Mouse (Mus musculus) embryonic facial prominence, embryonic 11.5 days (tissue): ENCODE results near the gene Zfp1. TPM values are rescaled to one million over a fixed set of nuclear protein-coding genes. Genes with fewer than 3 reads are reported as not detected.
A peak's percentile ranks its signal among the peaks of the same experiment; 100 is the strongest.

Source experiments
- ATAC-seq: fragments of 200-750 bp; cut with Nextera tagmentation; replicated peaks from 2 replicates; pipeline ENCODE4 v1.8.0; 2017; ENCODE audit warnings: low read depth; ENCODE audit not compliant: insufficient number of reproducible peaks, low FRiP score, low TSS enrichment
- DNase-seq: peaks from one replicate; pipeline ENCODE4 v3.0.0-alpha.2; 2015; ENCODE audit warnings: low spot score
- H3K27ac ChIP-seq: fragments of 300-500 bp; sonication (generic); replicated peaks from 2 replicates; pipeline ENCODE4 v1.5.1; 2014; ENCODE audit warnings: mild to moderate bottlenecking, low read depth, low read length, control low read depth
- H3K27me3 ChIP-seq: fragments of 300-500 bp; sonication (generic); 2 replicates; pipeline ENCODE4 v1.6.1; 2014; ENCODE audit warnings: mild to moderate bottlenecking, low read length, moderate library complexity, mixed read lengths; ENCODE audit not compliant: control insufficient read depth, insufficient read depth
- H3K36me3 ChIP-seq: fragments of 300-500 bp; sonication (generic); replicated peaks from 2 replicates; pipeline ENCODE4 v1.6.1; 2014; ENCODE audit warnings: low read depth, mild to moderate bottlenecking, low read length, moderate library complexity, mixed read lengths; ENCODE audit not compliant: control insufficient read depth, insufficient read depth
- H3K4me1 ChIP-seq: fragments of 300-500 bp; sonication (generic); 2 replicates; pipeline ENCODE4 v1.6.1; 2014; ENCODE audit warnings: low read length, mixed read lengths; ENCODE audit not compliant: control insufficient read depth, insufficient read depth
- H3K4me2 ChIP-seq: fragments of 300-500 bp; sonication (generic); 2 replicates; pipeline ENCODE4 v1.6.1; 2014; ENCODE audit warnings: low read depth, mild to moderate bottlenecking, control low read depth, low read length, moderate library complexity
- H3K4me3 ChIP-seq: fragments of 300-500 bp; sonication (generic); 2 replicates; pipeline ENCODE4 v1.5.1; 2014; ENCODE audit warnings: low read depth, low read length, control low read depth
- H3K9ac ChIP-seq: fragments of 300-500 bp; sonication (generic); replicated peaks from 2 replicates; pipeline ENCODE4 v1.6.1; 2014; ENCODE audit warnings: mild to moderate bottlenecking, control low read depth, low read length
- H3K9me3 ChIP-seq: fragments of 300-500 bp; sonication (generic); replicated peaks from 2 replicates; pipeline ENCODE4 v1.6.1; 2016; ENCODE audit warnings: mild to moderate bottlenecking, low read length, inconsistent platforms, mixed read lengths; ENCODE audit not compliant: control insufficient read depth
- WGBS: fragments of 180-500 bp; shearing (Covaris S2); extraction: QIAGEN DNeasy Blood & Tissue Kit; methylation state at CpG from one replicate; pipeline ENCODE4 v1.1.7; 2014; 5-methylcytosine and 5-hydroxymethylcytosine counted together
- polyA plus RNA-seq: library from polyadenylated mRNA; unstranded; fragments of >200 nt; fragmentation: Nextera tagmentation; extraction: Ambion mirVana; gene quantifications from 2 replicates; pipeline ENCODE4 v1.2.1, GENCODE M21; 2014

Zfp1 gene
- polyA plus RNA-seq, 1 experiment from 2014 or later, result 26.9 TPM

DNA sequence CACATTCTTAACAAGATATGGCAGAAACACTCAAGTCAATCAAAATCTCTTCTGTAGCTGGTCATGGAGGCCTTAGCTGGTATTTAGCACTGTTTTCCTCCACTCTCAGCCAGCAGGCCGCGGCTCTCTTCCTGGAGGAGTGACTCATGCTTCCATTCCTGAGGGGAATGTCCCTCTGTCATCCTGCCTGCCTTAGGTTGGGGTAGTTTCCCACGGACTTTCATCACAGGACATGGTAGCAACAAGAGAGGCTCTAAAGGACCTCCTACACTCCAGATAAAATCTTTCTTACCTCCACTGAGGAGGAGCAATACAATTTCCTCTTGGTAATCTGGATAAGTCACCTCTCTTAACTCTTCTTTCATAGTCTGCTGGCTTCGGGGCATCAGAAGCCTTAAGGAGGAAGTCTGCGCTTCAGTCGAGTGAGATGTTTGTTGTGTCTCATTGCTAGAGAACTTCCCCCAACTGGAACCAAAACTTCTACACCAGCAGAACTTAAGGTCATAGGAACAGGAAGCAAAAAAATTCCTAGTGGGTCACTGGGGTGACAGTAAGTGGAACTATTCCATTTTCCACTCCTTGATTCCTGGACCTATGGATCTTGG, 15.7 kb downstream of the Zfp1 start:
- no peaks in the 10 kb centered on the region for H3K36me3 ChIP-seq
- H3K4me3 ChIP-seq, result no peak overlapping the region
- no peaks in the 10 kb centered on the region for H3K4me1 ChIP-seq
- H3K4me2 ChIP-seq, result no peak overlapping the region
- no peak for DNase-seq
- no peak for ATAC-seq
- H3K9ac ChIP-seq, result no peak overlapping the region
- WGBS, result 83% methylated on average over 6 of the region's 6 CpGs
- no peaks in the 10 kb centered on the region for H3K9me3 ChIP-seq
- no peaks in the 10 kb centered on the region for H3K27me3 ChIP-seq
- H3K27ac ChIP-seq, result no peak overlapping the region

DNA sequence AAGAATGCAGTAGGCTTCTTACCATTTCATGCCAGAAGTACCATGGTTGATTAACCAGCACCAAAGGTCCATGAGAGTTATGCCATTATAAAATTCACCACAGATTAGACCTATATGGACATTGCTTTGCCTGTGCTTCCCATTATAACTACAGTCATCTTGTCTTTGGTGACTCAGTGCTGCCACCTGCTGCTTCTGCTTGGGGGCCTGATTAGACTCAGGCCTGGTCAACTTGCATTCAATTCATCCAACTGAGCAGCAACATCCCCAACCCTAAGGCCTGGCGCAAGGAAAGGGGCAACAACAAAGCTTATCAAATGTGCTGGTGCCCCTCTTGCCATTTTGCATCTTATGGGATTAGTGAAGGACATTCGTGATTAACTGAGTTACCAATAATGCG, 19.3 kb downstream of the Zfp1 start:
- Histone ChIP-seq H3K36me3 (no peaks in the 10 kb centered on the region), H3K27me3 (no peaks in the 10 kb centered on the region), H3K9me3 (no peaks in the 10 kb centered on the region), H3K4me3 (no peak overlapping the region), H3K27ac (no peak overlapping the region), H3K4me1 (no peaks in the 10 kb centered on the region), H3K4me2 (no peak overlapping the region), H3K9ac (no peak overlapping the region)
- no peak for ATAC-seq
- WGBS, result 90% methylated on average over 3 of the region's 3 CpGs
- DNase-seq, result peak; percentile 57

DNA sequence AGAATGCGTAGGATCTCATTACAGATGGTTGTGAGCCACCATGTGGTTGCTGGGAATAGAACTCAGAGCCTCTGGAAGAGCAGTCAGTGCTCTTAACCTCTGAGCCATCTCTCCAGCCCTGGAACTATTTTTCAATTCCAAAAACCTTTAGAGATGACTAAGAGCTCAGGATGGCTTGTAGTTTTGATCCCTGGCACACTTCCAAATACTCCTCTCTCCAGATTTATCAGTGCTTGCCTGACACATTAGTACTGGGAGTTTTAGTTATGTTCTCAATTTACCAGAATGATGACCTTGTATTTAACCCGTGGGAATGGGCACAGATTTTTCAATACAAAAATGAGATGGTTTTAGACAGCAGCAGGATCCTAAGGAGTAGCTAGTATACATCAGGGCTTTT, 23.6 kb downstream of the Zfp1 start:
- Histone ChIP-seq H3K4me1 (no peaks in the 10 kb centered on the region), H3K4me2 (no peak overlapping the region), H3K27me3 (no peaks in the 10 kb centered on the region), H3K36me3 (peaks cover 10% of the 10 kb centered on the region), H3K4me3 (no peak overlapping the region), H3K9me3 (no peaks in the 10 kb centered on the region), H3K9ac (no peak overlapping the region), H3K27ac (no peak overlapping the region)
- DNase-seq, result no peak
- ATAC-seq, result no peak
- 87% methylated on average over 2 of the region's 2 CpGs for WGBS

DNA sequence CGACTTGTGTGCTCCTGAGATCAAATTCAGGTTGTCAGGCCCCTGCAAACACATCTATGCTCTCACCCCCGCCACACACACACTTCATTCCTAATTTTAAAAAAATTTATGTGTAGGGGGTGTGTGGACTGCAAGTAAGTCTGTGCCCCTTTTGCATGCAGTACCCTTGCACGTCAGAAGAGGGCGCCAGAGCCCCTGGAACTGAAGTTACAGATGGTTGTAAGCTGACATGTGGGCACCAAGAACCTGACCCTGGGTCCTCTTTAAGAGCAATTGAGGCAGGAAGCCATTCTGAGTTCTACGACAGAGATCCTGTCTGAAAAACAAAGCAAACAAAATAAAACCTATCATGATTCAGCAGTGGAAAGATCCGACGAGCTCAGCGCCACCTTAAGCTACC, 33.0 kb downstream of the Zfp1 start:
- H3K9me3 ChIP-seq, result no peaks in the 10 kb centered on the region; the same call in 1 of the 2 replicates
- no peak for DNase-seq
- no peaks in the 10 kb centered on the region for H3K27me3 ChIP-seq
- 75% methylated on average over 8 of the region's 8 CpGs for WGBS
- no peak overlapping the region for H3K4me3 ChIP-seq
- no peak overlapping the region for H3K9ac ChIP-seq
- H3K4me2 ChIP-seq, result no peak overlapping the region
- H3K36me3 ChIP-seq, result no peaks in the 10 kb centered on the region
- ATAC-seq, result no peak
- H3K4me1 ChIP-seq, result no peaks in the 10 kb centered on the region
- no peak overlapping the region for H3K27ac ChIP-seq

DNA sequence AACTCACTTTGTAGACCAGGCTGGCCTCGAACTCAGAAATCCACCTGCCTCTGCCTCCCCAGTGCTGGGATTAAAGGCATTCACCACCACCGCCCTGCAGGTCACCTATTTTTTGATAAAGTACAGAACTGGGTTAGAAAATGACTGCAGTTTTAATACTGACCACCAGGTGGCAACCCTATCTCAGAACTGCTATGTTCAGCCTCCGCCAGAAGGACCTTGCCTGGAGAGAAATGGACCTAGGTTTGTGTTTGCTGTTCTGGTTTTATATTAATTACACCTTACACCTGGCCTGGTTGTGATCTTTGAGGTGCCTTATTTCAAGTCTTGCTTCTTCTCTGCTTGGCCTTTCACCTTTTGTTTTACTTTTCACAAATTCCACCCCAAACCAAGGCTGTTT, 34.9 kb downstream of the Zfp1 start:
- DNase-seq, result peak; percentile 83
- no peak for ATAC-seq
- no peak overlapping the region for H3K4me2 ChIP-seq
- no peaks in the 10 kb centered on the region for H3K36me3 ChIP-seq
- no peaks in the 10 kb centered on the region for H3K27me3 ChIP-seq
- no peak overlapping the region for H3K9ac ChIP-seq
- H3K4me3 ChIP-seq, result no peak overlapping the region
- H3K4me1 ChIP-seq, result no peaks in the 10 kb centered on the region
- no peak overlapping the region for H3K27ac ChIP-seq
- WGBS, result 36% methylated on average over 3 of the region's 3 CpGs
- H3K9me3 ChIP-seq, result no peaks in the 10 kb centered on the region; the same call in 1 of the 2 replicates

DNA sequence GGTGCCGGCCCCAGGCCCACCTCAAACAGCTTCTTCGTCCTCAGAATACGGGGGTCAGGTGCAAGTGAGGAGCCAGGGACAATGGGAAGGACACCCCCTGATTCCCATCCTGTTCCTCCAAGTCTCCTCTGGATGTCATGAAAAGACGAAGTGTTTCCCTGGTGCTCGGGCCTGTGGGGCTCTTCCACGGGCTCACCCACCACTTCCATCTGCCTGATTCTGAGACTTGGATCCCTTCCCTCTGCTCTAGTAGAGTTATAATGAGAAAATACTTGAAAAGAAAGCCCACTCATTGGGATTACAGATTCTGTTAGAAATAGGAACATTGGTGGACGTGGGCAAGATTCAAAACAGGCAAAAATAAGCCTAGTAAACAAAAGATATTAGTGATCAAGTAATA, 35.6 kb downstream of the Zfp1 start:
- no peaks in the 10 kb centered on the region; the same call in 1 of the 2 replicates for H3K9me3 ChIP-seq
- no peaks in the 10 kb centered on the region for H3K27me3 ChIP-seq
- H3K27ac ChIP-seq, result no peak overlapping the region
- no peaks in the 10 kb centered on the region for H3K4me1 ChIP-seq
- no peaks in the 10 kb centered on the region for H3K36me3 ChIP-seq
- no peak overlapping the region for H3K9ac ChIP-seq
- ATAC-seq (no peak), DNase-seq (no peak)
- 86% methylated on average over 7 of the region's 7 CpGs for WGBS
- no peak overlapping the region for H3K4me3 ChIP-seq
- H3K4me2 ChIP-seq, result no peak overlapping the region

DNA sequence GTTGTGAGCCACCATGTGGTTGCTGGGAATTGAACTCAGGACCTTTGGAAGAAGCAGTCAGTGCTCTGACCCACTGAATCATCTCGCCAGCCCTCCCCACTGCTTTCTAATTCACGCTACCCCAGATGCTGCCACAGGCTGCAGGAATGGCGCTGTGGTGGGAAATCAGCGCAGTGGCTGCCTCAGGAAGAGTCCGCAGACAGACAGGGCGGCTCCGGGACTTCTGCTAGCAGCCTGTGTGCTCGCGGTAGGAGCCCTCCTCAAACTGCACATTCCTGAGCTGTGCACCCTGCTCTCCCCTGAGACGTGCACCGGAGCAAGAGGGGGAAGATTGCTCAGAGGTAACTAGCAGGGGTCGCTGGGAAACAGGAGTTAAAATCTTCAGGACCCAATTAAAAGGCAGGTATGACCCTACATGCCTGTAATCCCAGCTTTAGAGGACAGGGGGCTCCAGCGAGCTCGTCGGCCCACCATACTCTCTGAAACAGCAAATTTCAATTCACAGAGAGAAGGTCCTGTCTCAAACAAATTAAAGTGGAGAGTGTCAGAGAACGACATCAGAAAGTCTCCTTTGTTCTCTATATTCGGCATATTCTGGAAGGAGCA, 37.3 kb downstream of the Zfp1 start:
- Histone ChIP-seq H3K4me3 (no peak overlapping the region), H3K4me2 (no peak overlapping the region), H3K9me3 (no peaks in the 10 kb centered on the region; the same call in 1 of the 2 replicates), H3K4me1 (no peaks in the 10 kb centered on the region), H3K27me3 (no peaks in the 10 kb centered on the region), H3K36me3 (no peaks in the 10 kb centered on the region), H3K9ac (no peak overlapping the region; the same call in 1 of the 2 replicates), H3K27ac (no peak overlapping the region)
- WGBS, result 41% methylated on average over 17 of the region's 17 CpGs
- DNase-seq (peak; percentile 41), ATAC-seq (no peak)

DNA sequence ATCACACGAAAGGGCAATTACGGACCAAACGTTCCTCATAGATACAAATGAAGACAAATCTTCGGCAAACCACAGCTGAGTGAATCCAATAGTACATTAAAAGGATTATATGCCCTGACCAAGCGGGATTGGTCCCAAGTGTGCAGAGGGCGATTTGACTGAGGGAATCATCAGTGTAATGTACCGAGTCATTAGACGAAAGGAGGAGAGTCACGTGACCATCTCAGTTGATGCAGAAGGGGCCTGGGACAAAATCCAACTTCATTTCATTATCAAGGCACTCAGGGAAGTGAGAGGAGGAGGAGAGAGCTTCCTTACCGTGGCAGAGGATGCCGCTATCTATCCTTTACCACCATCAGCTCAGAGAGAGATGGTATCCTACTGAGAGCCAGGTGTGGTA, 38.0 kb downstream of the Zfp1 start:
- Histone ChIP-seq H3K4me3 (no peak overlapping the region), H3K4me2 (no peak overlapping the region), H3K36me3 (no peaks in the 10 kb centered on the region), H3K27me3 (no peaks in the 10 kb centered on the region), H3K9ac (no peak overlapping the region), H3K9me3 (no peaks in the 10 kb centered on the region; the same call in 1 of the 2 replicates), H3K27ac (no peak overlapping the region), H3K4me1 (no peaks in the 10 kb centered on the region)
- WGBS, result 77% methylated on average over 11 of the region's 11 CpGs
- ATAC-seq, result no peak
- no peak for DNase-seq
